Mouse (Mus musculus) hindlimb bud, embryonic 11.5 days (tissue): Measurements from ENCODE around the gene AI597479.

Experiments
- DNase-seq: peaks from one replicate; pipeline ENCODE4 v3.0.0-alpha.2; 2012; ENCODE audit warnings: low read depth, low spot score; ENCODE audit errors: extremely low spot score

The AI597479 gene

GRCm38 (mm10) chr1:43157907-43158306 lies 59.4 kb downstream of the AI597479 start:
- no peak for DNase-seq

GRCm38 (mm10) chr1:43159429-43159828 lies 60.9 kb downstream of the AI597479 start:
- DNase-seq, result no peak

GRCm38 (mm10) chr1:43162394-43162793 lies 63.9 kb downstream of the AI597479 start:
- no peak for DNase-seq

- DNase-seq, result no peak
Observed at GRCm38 (mm10) chr1:43163084-43163466, 64.6 kb downstream of the AI597479 start.

- DNase-seq, result no peak
Observed at GRCm38 (mm10) chr1:43163467-43164418, 65.2 kb downstream of the AI597479 start.

GRCm38 (mm10) chr1:43164582-43164981 lies 66.1 kb downstream of the AI597479 start:
- no peak for DNase-seq
